9 mouse cellular contexts compared by ENCODE assay signal in genomic region chr2:72021845-72022244, GRCm38 (mm10). TPM values are rescaled to one million over a fixed set of nuclear protein-coding genes. Genes with fewer than 3 reads are reported as not detected.
DNase-seq lines count a peak whose midpoint lies in the region; ATAC-seq and TF ChIP-seq lines count a peak whose summit lies in the region.
"Had no signal": no experiment of that assay in that cellular context is flagged by ENCODE, and none has a peak within 500 bp of the region (broad histone marks: within the 10 kb centered on the region; RNA-seq: fewer than 3 reads in every experiment).

No protein-coding gene starts in this region.

- H3K27ac ChIP-seq in midbrain, postnatal 0 days (ENCODE audit: low read depth, low read length), result no peak overlapping the region
- H3K27ac ChIP-seq in midbrain, embryonic 16.5 days (ENCODE audit: low read length), result no peak overlapping the region
- no peak overlapping the region for H3K27ac ChIP-seq in intestine, embryonic 15.5 days
- H3K27ac ChIP-seq: embryonic facial prominence, embryonic 13.5 days had no signal

- no peaks in the 10 kb centered on the region for H3K4me1 ChIP-seq in midbrain, postnatal 0 days (ENCODE audit: insufficient read depth, low read length)
- no peaks in the 10 kb centered on the region for H3K4me1 ChIP-seq in midbrain, embryonic 16.5 days (ENCODE audit: control insufficient read depth, insufficient read depth, low read length)
- no peaks in the 10 kb centered on the region for H3K4me1 ChIP-seq in intestine, embryonic 15.5 days (replicated peaks)
- H3K4me1 ChIP-seq: embryonic facial prominence, embryonic 13.5 days had no signal

- no peaks in the 10 kb centered on the region for H3K36me3 ChIP-seq in midbrain, postnatal 0 days (ENCODE audit: insufficient read depth, low read length)
- H3K36me3 ChIP-seq in midbrain, embryonic 16.5 days (ENCODE audit: control insufficient read depth, insufficient read depth, low read length), result no peaks in the 10 kb centered on the region
- no peaks in the 10 kb centered on the region for H3K36me3 ChIP-seq in intestine, embryonic 15.5 days
- H3K36me3 ChIP-seq: embryonic facial prominence, embryonic 13.5 days had no signal

- H3K9ac ChIP-seq in midbrain, postnatal 0 days (replicated peaks; ENCODE audit: low read length, poor library complexity, severe bottlenecking), result no peak overlapping the region
- no peak overlapping the region for H3K9ac ChIP-seq in midbrain, embryonic 16.5 days (ENCODE audit: low read depth, low read length)
- H3K9ac ChIP-seq in intestine, embryonic 15.5 days, result no peak overlapping the region
- H3K9ac ChIP-seq: embryonic facial prominence, embryonic 13.5 days had no signal

- intact Hi-C loops in heart, postnatal 10 days (cut with DNase I), result no loop called here

- 40% methylated on average over 3 of the region's 3 CpGs for WGBS in midbrain, postnatal 0 days
- 60% methylated on average over 3 of the region's 3 CpGs for WGBS in midbrain, embryonic 16.5 days
- 76% methylated on average over 3 of the region's 3 CpGs for WGBS in intestine, embryonic 15.5 days

- H3K9me3 ChIP-seq in midbrain, postnatal 0 days (ENCODE audit: low read length), result no peaks in the 10 kb centered on the region
- no peaks in the 10 kb centered on the region for H3K9me3 ChIP-seq in midbrain, embryonic 16.5 days (replicated peaks; ENCODE audit: control insufficient read depth, low read length, poor library complexity, severe bottlenecking)
- H3K9me3 ChIP-seq in intestine, embryonic 15.5 days, result no peaks in the 10 kb centered on the region
- H3K9me3 ChIP-seq: embryonic facial prominence, embryonic 13.5 days had no signal

- H3K4me3 ChIP-seq in midbrain, postnatal 0 days (ENCODE audit: low read depth, low read length), result no peak overlapping the region
- H3K4me3 ChIP-seq in midbrain, embryonic 16.5 days (ENCODE audit: low read depth, low read length), result no peak overlapping the region
- no peak overlapping the region for H3K4me3 ChIP-seq in intestine, embryonic 15.5 days (replicated peaks)
- H3K4me3 ChIP-seq: embryonic facial prominence, embryonic 13.5 days had no signal

- no peak overlapping the region for H3K4me2 ChIP-seq in midbrain, postnatal 0 days (ENCODE audit: low read depth, low read length, poor library complexity, severe bottlenecking)
- H3K4me2 ChIP-seq in midbrain, embryonic 16.5 days (ENCODE audit: low read length), result no peak overlapping the region
- H3K4me2 ChIP-seq in intestine, embryonic 15.5 days (replicated peaks), result no peak overlapping the region
- H3K4me2 ChIP-seq: embryonic facial prominence, embryonic 13.5 days had no signal

- ATAC-seq in midbrain, postnatal 0 days (ENCODE audit: low FRiP score), result no peak
- no peak for ATAC-seq in midbrain, embryonic 16.5 days
- ATAC-seq in intestine, embryonic 15.5 days, result no peak

- no peak; the same call in 1 of the 2 replicates for TF ChIP-seq CTCF in midbrain, postnatal 0 days (IDR thresholded peaks at IDR 0.05)

- H3K27me3 ChIP-seq in midbrain, postnatal 0 days (ENCODE audit: insufficient read depth, low read length), result no peaks in the 10 kb centered on the region
- H3K27me3 ChIP-seq in midbrain, embryonic 16.5 days (ENCODE audit: control insufficient read depth, insufficient read depth, low read depth, low read length), result no peaks in the 10 kb centered on the region
- H3K27me3 ChIP-seq in intestine, embryonic 15.5 days (replicated peaks), result no peaks in the 10 kb centered on the region
- H3K27me3 ChIP-seq: embryonic facial prominence, embryonic 13.5 days had no signal

- DNase-seq in heart, postnatal 10 days, result peak; percentile 46 to 61
- no peak for DNase-seq in heart, adult 9 months (ENCODE audit: low spot score in 2 of 2)
- DNase-seq in midbrain, postnatal 0 days (ENCODE audit: low spot score), result peak; percentile 77
- peak; percentile 98 for DNase-seq in cerebellum, adult 11-12 months
- peak; percentile 20 for DNase-seq in lung, postnatal 25 days (ENCODE audit: low spot score)
- DNase-seq in retina, postnatal 1 day, result no peak

RNA-seq across cellular contexts. Expression of gene Rapgef4, which starts 40.8 kb away (rescaled TPM):
- total RNA-seq in heart, postnatal 10 days (2021), result 10 to 100 TPM; 14.1 to 15.0 TPM
- 66.0 and 78.6 TPM in 2 replicates for total RNA-seq in midbrain, postnatal 0 days (2014; rRNA removed)
- polyA plus RNA-seq in midbrain, postnatal 0 days (2015; fragmentation: Nextera tagmentation; extraction: Ambion mirVana), result 44.6 and 48.5 TPM in 2 replicates
- 36.8 and 40.2 TPM in 2 replicates for polyA plus RNA-seq in midbrain, embryonic 16.5 days (2015; fragmentation: Nextera tagmentation; extraction: Ambion mirVana)
- polyA plus RNA-seq in intestine, embryonic 15.5 days (2015; fragmentation: Nextera tagmentation; extraction: Ambion mirVana), result 2.1 and 3.0 TPM in 2 replicates

Comparison
In these comparisons a context has a peak if more than half of its experiments do, and no peak if none do; other contexts are left out.
1. DNase-seq: peak in heart, postnatal 10 days (2 of 2), midbrain, postnatal 0 days (single experiment), cerebellum, adult 11-12 months (single experiment) and lung, postnatal 25 days (single experiment); none in heart, adult 9 months (0 of 2) and retina, postnatal 1 day (single experiment).